Mouse (Mus musculus): Measurements from ENCODE around the gene Sh3tc1. TPM values are rescaled to one million over a fixed set of nuclear protein-coding genes. Genes with fewer than 3 reads are reported as not detected.

The Sh3tc1 gene
- polyA plus RNA-seq, 1 experiment from 2014 or later: 2.9 TPM

GRCm38 (mm10) chr5:35652319-35652718, 87.5 kb downstream of the Sh3tc1 start:
- no peaks in the 10 kb centered on the region for H3K27me3 ChIP-seq (ENCODE audit: control insufficient read depth, insufficient read depth, low read length)

GRCm38 (mm10) chr5:35648230-35648629, 91.6 kb downstream of the Sh3tc1 start:
- Histone ChIP-seq H3K27ac (ENCODE audit: low read length) (no peak overlapping the region), H3K27me3 (ENCODE audit: control insufficient read depth, insufficient read depth, low read length) (no peaks in the 10 kb centered on the region), H3K4me1 (ENCODE audit: control insufficient read depth, insufficient read depth, low read length) (peaks cover 24% of the 10 kb centered on the region), H3K9ac (replicated peaks; ENCODE audit: low read depth, low read length) (no peak overlapping the region), H3K4me2 (replicated peaks; ENCODE audit: low read depth, low read length) (no peak overlapping the region), H3K9me3 (ENCODE audit: control insufficient read depth, low read depth, low read length) (no peaks in the 10 kb centered on the region), H3K4me3 (ENCODE audit: low read depth, low read length) (no peak overlapping the region), H3K36me3 (ENCODE audit: control insufficient read depth, insufficient read depth, low read length) (no peaks in the 10 kb centered on the region)
- WGBS: 54% methylated on average over 2 of the region's 2 CpGs
- 0 out of 2 replicates have a peak, but pooled peaks have one; percentile 6 for ATAC-seq (ENCODE audit: insufficient number of reproducible peaks, insufficient read depth, low FRiP score, low read depth)

More at GRCm38 (mm10) chr5:35652319-35652718, 87.5 kb downstream of the Sh3tc1 start:
- H3K27ac ChIP-seq (ENCODE audit: low read length): no peak overlapping the region
- H3K9me3 ChIP-seq (ENCODE audit: control insufficient read depth, low read depth, low read length): no peaks in the 10 kb centered on the region
- no peak overlapping the region for H3K9ac ChIP-seq (replicated peaks; ENCODE audit: low read depth, low read length)
- no peak overlapping the region for H3K4me3 ChIP-seq (ENCODE audit: low read depth, low read length)
- H3K4me2 ChIP-seq (replicated peaks; ENCODE audit: low read depth, low read length): no peak overlapping the region
- 80% methylated on average over 3 of the region's 3 CpGs for WGBS
- ATAC-seq (ENCODE audit: insufficient number of reproducible peaks, insufficient read depth, low FRiP score, low read depth): no peak
- peaks cover 13% of the 10 kb centered on the region for H3K4me1 ChIP-seq (ENCODE audit: control insufficient read depth, insufficient read depth, low read length)
- H3K36me3 ChIP-seq (ENCODE audit: control insufficient read depth, insufficient read depth, low read length): no peaks in the 10 kb centered on the region

DNA sequence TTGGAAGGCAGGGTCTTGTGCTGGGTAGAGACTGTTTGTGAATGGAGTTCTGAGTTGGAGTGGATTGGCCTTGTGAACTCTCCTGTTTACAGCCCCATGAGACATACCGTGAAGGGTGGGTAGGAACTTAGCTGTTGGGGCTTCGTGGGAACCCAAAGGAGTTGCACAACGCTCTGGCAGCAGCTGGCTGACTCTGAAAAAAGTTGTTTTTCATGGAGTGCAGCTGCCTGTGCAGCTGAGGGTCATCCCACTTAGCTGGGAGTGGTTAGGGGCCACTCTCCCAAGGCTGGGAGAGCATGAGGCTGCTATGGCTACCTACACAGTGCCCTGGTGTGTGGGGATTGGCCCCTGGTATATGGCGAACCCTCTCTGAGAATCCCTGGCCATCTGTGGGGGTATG, 92.2 kb downstream of the Sh3tc1 start:
- peak; percentile 53; the same call in 1 of the 2 replicates for ATAC-seq (ENCODE audit: insufficient number of reproducible peaks, insufficient read depth, low FRiP score, low read depth)
- WGBS: 50% methylated on average over 4 of the region's 4 CpGs
- no peaks in the 10 kb centered on the region for H3K27me3 ChIP-seq (ENCODE audit: control insufficient read depth, insufficient read depth, low read length)
- no peaks in the 10 kb centered on the region for H3K9me3 ChIP-seq (ENCODE audit: control insufficient read depth, low read depth, low read length)
- H3K27ac ChIP-seq (ENCODE audit: low read length): peak overlapping the region; percentile 33; the same call in 1 of the 2 replicates
- H3K9ac ChIP-seq (replicated peaks; ENCODE audit: low read depth, low read length): no peak overlapping the region
- H3K4me3 ChIP-seq (ENCODE audit: low read depth, low read length): no peak overlapping the region
- H3K4me1 ChIP-seq (ENCODE audit: control insufficient read depth, insufficient read depth, low read length): peaks cover 30% of the 10 kb centered on the region
- H3K36me3 ChIP-seq (ENCODE audit: control insufficient read depth, insufficient read depth, low read length): no peaks in the 10 kb centered on the region
- H3K4me2 ChIP-seq (replicated peaks; ENCODE audit: low read depth, low read length): no peak overlapping the region

Other genes with a start within 250 kb of the Sh3tc1 start
- gene Cpz, start 214.3 kb downstream of the Sh3tc1 start, polyA plus RNA-seq (2014; fragmentation: Nextera tagmentation; extraction: Ambion mirVana): 4.8 and 6.6 TPM in 2 replicates
- gene Trmt44, start 164.9 kb downstream of the Sh3tc1 start, polyA plus RNA-seq (2014; fragmentation: Nextera tagmentation; extraction: Ambion mirVana): 8.7 and 8.9 TPM in 2 replicates
- 13.9 and 18.3 TPM in 2 replicates for gene Acox3, start 156.9 kb downstream of the Sh3tc1 start, polyA plus RNA-seq (2014; fragmentation: Nextera tagmentation; extraction: Ambion mirVana)
- 52.2 and 54.7 TPM in 2 replicates for gene Htra3, start 60.2 kb downstream of the Sh3tc1 start, polyA plus RNA-seq (2014; fragmentation: Nextera tagmentation; extraction: Ambion mirVana)
- gene Ablim2, start 17.9 kb upstream of the Sh3tc1 start, polyA plus RNA-seq (2014; fragmentation: Nextera tagmentation; extraction: Ambion mirVana): 1.3 and 3.2 TPM in 2 replicates
- gene Afap1, start 153.3 kb upstream of the Sh3tc1 start, polyA plus RNA-seq (2014; fragmentation: Nextera tagmentation; extraction: Ambion mirVana): 21.3 and 22.8 TPM in 2 replicates

Measured in stomach, embryonic 14.5 days (tissue).